Mouse (Mus musculus) ES-E14 (cell line): ENCODE results near the gene Sult1c1. TPM values are rescaled to one million over a fixed set of nuclear protein-coding genes. Genes with fewer than 3 reads are reported as not detected.
"Not testable (repeated sequence)": the region's sequence is repeated elsewhere in the genome, so short reads cannot be mapped to it uniquely, and the experiment has no call there.

Experiments
- DNase-seq: peaks from one replicate; pipeline ENCODE4 v3.0.0-alpha.2; 2013; ENCODE audit warnings: low read depth, low spot score
- H3K27ac ChIP-seq: 2 replicates; pipeline ENCODE4 v1.5.1; 2012; ENCODE audit warnings: low read depth, mild to moderate bottlenecking, low read length, moderate library complexity, mixed read lengths; ENCODE audit not compliant: poor library complexity, insufficient read depth, severe bottlenecking
- H3K36me3 ChIP-seq: 2 replicates; pipeline ENCODE4 v1.6.1; 2012; ENCODE audit warnings: mild to moderate bottlenecking, low read length, moderate library complexity, mixed read lengths; ENCODE audit not compliant: control insufficient read depth, poor library complexity, insufficient read depth, severe bottlenecking
- H3K4me1 ChIP-seq, 2 experiments: fragments of 150-350 bp in 1 of 2; sonication (generic) in 1 of 2; 2 replicates each; pipeline ENCODE4 v1.6.1; 2012; ENCODE audit warnings: low read length in 2 of 2, mild to moderate bottlenecking in 1 of 2, mixed read lengths in 1 of 2; ENCODE audit not compliant: control insufficient read depth in 2 of 2, insufficient read depth in 2 of 2, poor library complexity in 1 of 2
- H3K4me3 ChIP-seq, 2 experiments: fragments of 150-350 bp in 1 of 2; sonication (generic) in 1 of 2; 2 replicates each; pipeline ENCODE4 v1.5.1; 2012; ENCODE audit warnings: low read length in 2 of 2, low read depth in 1 of 2, mild to moderate bottlenecking in 1 of 2, mixed read lengths in 1 of 2; ENCODE audit not compliant: insufficient read depth in 1 of 2, poor library complexity in 1 of 2, severe bottlenecking in 1 of 2
- H3K9ac ChIP-seq: 2 replicates; pipeline ENCODE4 v1.6.1; 2012; ENCODE audit warnings: low read depth, mild to moderate bottlenecking, low read length, mixed read lengths; ENCODE audit not compliant: poor library complexity, insufficient read depth, severe bottlenecking
- H3K9me3 ChIP-seq: fragments of 150-350 bp; sonication (generic); 2 replicates; pipeline ENCODE4 v1.6.1; 2012; ENCODE audit warnings: low read depth, mild to moderate bottlenecking, low read length; ENCODE audit not compliant: control insufficient read depth, insufficient read depth
- CHD2 ChIP-seq: IDR thresholded peaks from 2 replicates; pipeline ENCODE4 v1.6.1; 2014; ENCODE audit warnings: mild to moderate bottlenecking, low read depth, low read length, inconsistent platforms
- HCFC1 ChIP-seq: IDR thresholded peaks from 2 replicates; pipeline ENCODE4 v1.6.1; 2012; ENCODE audit warnings: low read length, inconsistent platforms, borderline replicate concordance; ENCODE audit not compliant: insufficient read depth
- MAFK ChIP-seq: IDR thresholded peaks from 2 replicates; pipeline ENCODE4 v1.6.1; 2014; ENCODE audit warnings: mild to moderate bottlenecking, low read depth, low read length, inconsistent platforms; ENCODE audit not compliant: insufficient read depth
- ZC3H11A ChIP-seq: IDR thresholded peaks from 2 replicates; pipeline ENCODE4 v1.6.1; 2012; ENCODE audit warnings: low read depth, mild to moderate bottlenecking, inconsistent platforms, low read length, borderline replicate concordance
- ZNF384 ChIP-seq: IDR thresholded peaks from 2 replicates; pipeline ENCODE4 v1.6.1; 2012; ENCODE audit warnings: low read depth, low read length, inconsistent platforms
- in situ Hi-C, 2 experiments: fragments of 600-800 bp; cut with MboI; formaldehyde crosslinking; loops; one replicate each; pipeline ENCODE4 v1.15.1; 2025; ENCODE audit warnings: low sequenced_read_pairs in 2 of 2, inconsistent platforms in 1 of 2; ENCODE audit not compliant: unreplicated experiment in 2 of 2
- total RNA-seq: library from RNA; depleted of rRNA; stranded (reverse); fragments of 300-350 nt; gene quantifications from 2 replicates; pipeline ENCODE4 v1.2.3, GENCODE M21; 2012; rRNA removed

The Sult1c1 gene
- total RNA-seq, result not detected in 2 replicates

- no peaks in the 10 kb centered on the region for H3K4me1 ChIP-seq
- no peak within 1 kb of the TSS for H3K27ac ChIP-seq
- no peaks in the 10 kb centered on the region for H3K9me3 ChIP-seq
- no peaks in the 10 kb centered on the region for H3K36me3 ChIP-seq
- no peak within 1 kb of the TSS for H3K4me3 ChIP-seq
- in situ Hi-C loops, result no loop called here
- TF ChIP-seq CHD2, result no peak
- no peak for TF ChIP-seq ZC3H11A
- TF ChIP-seq MAFK, result no peak
- no peak for DNase-seq
- no peak within 1 kb of the TSS for H3K9ac ChIP-seq
Observed at GRCm38 (mm10) chr17:53990574-53990973, at the start of gene Sult1c1. TSS of gene Sult1c1 (minus strand) at chr17:53990674.

- no peak overlapping the region for H3K9ac ChIP-seq
- H3K4me3 ChIP-seq, result no peak overlapping the region
- in situ Hi-C loops, result no loop called here
- no peaks in the 10 kb centered on the region for H3K4me1 ChIP-seq
- H3K27ac ChIP-seq, result no peak overlapping the region
- H3K36me3 ChIP-seq, result no peaks in the 10 kb centered on the region
- no peaks in the 10 kb centered on the region for H3K9me3 ChIP-seq
- DNase-seq, result peak; percentile 28
- peak; percentile 47; the same call in 1 of the 2 replicates for TF ChIP-seq ZC3H11A
- TF ChIP-seq ZNF384, result no peak
Observed at GRCm38 (mm10) chr17:54014204-54014603, 23.7 kb upstream of the Sult1c1 start.

- Histone ChIP-seq H3K4me3 (no peak overlapping the region), H3K36me3 (no peaks in the 10 kb centered on the region), H3K9me3 (no peaks in the 10 kb centered on the region), H3K27ac (no peak overlapping the region), H3K9ac (no peak overlapping the region), H3K4me1 (no peaks in the 10 kb centered on the region)
- in situ Hi-C loops, result no loop called here
- DNase-seq, result peak; percentile 15
- TF ChIP-seq MAFK (0 out of 2 replicates have a peak, but pooled peaks have one; percentile 11), ZNF384 (no peak)
Observed at GRCm38 (mm10) chr17:54011196-54011595, 20.7 kb upstream of the Sult1c1 start.

- TF ChIP-seq ZNF384, result peak; percentile 56; the same call in 1 of the 2 replicates
Observed at GRCm38 (mm10) chr17:54010536-54010935, 20.1 kb upstream of the Sult1c1 start.

GRCm38 (mm10) chr17:54003522-54003921 is 13.0 kb upstream of the Sult1c1 start:
- no peak for DNase-seq
- no peaks in the 10 kb centered on the region for H3K36me3 ChIP-seq
- TF ChIP-seq CHD2, result no peak
- TF ChIP-seq ZNF384, result no peak
- TF ChIP-seq HCFC1, result no peak
- TF ChIP-seq ZC3H11A, result no peak
- TF ChIP-seq MAFK, result no peak
- H3K4me1 ChIP-seq, result no peaks in the 10 kb centered on the region
- H3K27ac ChIP-seq, result no peak overlapping the region
- H3K4me3 ChIP-seq, result no peak overlapping the region
- H3K9me3 ChIP-seq, result no peaks in the 10 kb centered on the region
- no peak overlapping the region for H3K9ac ChIP-seq
- in situ Hi-C loops, result no loop called here

More at GRCm38 (mm10) chr17:54010536-54010935, 20.1 kb upstream of the Sult1c1 start:
- H3K27ac ChIP-seq, result peak overlapping the region; percentile 56; the same call in 1 of the 2 replicates
- H3K9me3 ChIP-seq, H3K36me3 ChIP-seq, H3K4me1 ChIP-seq, H3K4me3 ChIP-seq, DNase-seq, H3K9ac ChIP-seq, in situ Hi-C loops: not testable (repeated sequence)
